Mouse (Mus musculus) hindbrain, embryonic 11.5 days (tissue): ENCODE measurements at regions not wholly inside any gene's neighbourhood (a gene's known extent, or its start where the extent isn't known, plus 50 kb on each side); places are given as distances from the start of the nearest gene placed in this dataset.
"Not testable (repeated sequence)": the region's sequence is repeated elsewhere in the genome, so short reads cannot be mapped to it uniquely, and the experiment has no call there.

ENCODE experiments used
- ATAC-seq: fragments of 200-750 bp; cut with Nextera tagmentation; 2 replicates; pipeline ENCODE4 v1.8.0; 2017; ENCODE audit warnings: mild to moderate bottlenecking, moderate TSS enrichment, moderate library complexity; ENCODE audit not compliant: low FRiP score
- DNase-seq: peaks from one replicate; pipeline ENCODE4 v3.0.0-alpha.2; 2015; ENCODE audit warnings: low spot score
- H3K27ac ChIP-seq: fragments of 300-500 bp; sonication (generic); 2 replicates; pipeline ENCODE4 v1.5.1; 2014; ENCODE audit warnings: mild to moderate bottlenecking, low read depth, low read length
- H3K27me3 ChIP-seq: fragments of 300-500 bp; sonication (generic); 2 replicates; pipeline ENCODE4 v1.6.1; 2014; ENCODE audit warnings: mild to moderate bottlenecking, low read length, moderate library complexity, mixed read lengths; ENCODE audit not compliant: control insufficient read depth, insufficient read depth
- H3K36me3 ChIP-seq: fragments of 300-500 bp; sonication (generic); 2 replicates; pipeline ENCODE4 v1.6.1; 2014; ENCODE audit warnings: mild to moderate bottlenecking, low read length, moderate library complexity, mixed read lengths; ENCODE audit not compliant: control insufficient read depth, insufficient read depth
- H3K4me1 ChIP-seq: fragments of 300-500 bp; sonication (generic); replicated peaks from 2 replicates; pipeline ENCODE4 v1.6.1; 2014; ENCODE audit warnings: low read length, mixed read lengths; ENCODE audit not compliant: control insufficient read depth, insufficient read depth
- H3K4me2 ChIP-seq: fragments of 300-500 bp; sonication (generic); replicated peaks from 2 replicates; pipeline ENCODE4 v1.6.1; 2014; ENCODE audit warnings: mild to moderate bottlenecking, low read depth, low read length
- H3K4me3 ChIP-seq: fragments of 300-500 bp; sonication (generic); 2 replicates; pipeline ENCODE4 v1.5.1; 2014; ENCODE audit warnings: low read depth, low read length
- H3K9ac ChIP-seq: fragments of 300-500 bp; sonication (generic); 2 replicates; pipeline ENCODE4 v1.6.1; 2014; ENCODE audit warnings: low read depth, low read length
- H3K9me3 ChIP-seq: fragments of 300-500 bp; sonication (generic); 2 replicates; pipeline ENCODE4 v1.6.1; 2016; ENCODE audit warnings: low read length; ENCODE audit not compliant: control insufficient read depth
- WGBS: fragments of 180-500 bp; shearing (Covaris S2); extraction: QIAGEN DNeasy Blood & Tissue Kit; methylation state at CpG from one replicate; pipeline ENCODE4 v1.1.7; 2014; 5-methylcytosine and 5-hydroxymethylcytosine counted together

DNA sequence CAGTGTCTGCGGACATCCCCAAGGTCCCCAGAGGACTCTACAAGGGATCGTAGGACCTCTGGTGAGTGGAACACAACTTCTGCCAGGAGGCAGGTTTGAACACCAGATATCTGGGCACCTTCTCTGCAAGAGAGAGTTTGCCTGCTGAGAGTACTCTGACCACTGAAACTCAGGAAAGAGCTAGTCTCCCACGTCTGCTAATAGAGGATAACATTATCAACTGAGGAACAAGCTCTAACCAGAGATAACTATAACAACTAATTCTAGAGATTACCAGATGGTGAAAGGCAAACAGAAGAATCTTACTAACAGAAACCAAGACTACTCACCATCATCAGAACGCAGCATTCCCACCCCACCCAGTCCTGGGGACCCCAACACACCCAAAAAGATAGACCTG is 415.1 kb downstream of the Sis start:
- ATAC-seq, H3K9me3 ChIP-seq, DNase-seq, H3K27me3 ChIP-seq, H3K4me2 ChIP-seq, H3K4me3 ChIP-seq, H3K36me3 ChIP-seq, H3K9ac ChIP-seq, H3K27ac ChIP-seq, H3K4me1 ChIP-seq: not testable (repeated sequence)
- 94% methylated on average over 4 of the region's 4 CpGs for WGBS

DNA sequence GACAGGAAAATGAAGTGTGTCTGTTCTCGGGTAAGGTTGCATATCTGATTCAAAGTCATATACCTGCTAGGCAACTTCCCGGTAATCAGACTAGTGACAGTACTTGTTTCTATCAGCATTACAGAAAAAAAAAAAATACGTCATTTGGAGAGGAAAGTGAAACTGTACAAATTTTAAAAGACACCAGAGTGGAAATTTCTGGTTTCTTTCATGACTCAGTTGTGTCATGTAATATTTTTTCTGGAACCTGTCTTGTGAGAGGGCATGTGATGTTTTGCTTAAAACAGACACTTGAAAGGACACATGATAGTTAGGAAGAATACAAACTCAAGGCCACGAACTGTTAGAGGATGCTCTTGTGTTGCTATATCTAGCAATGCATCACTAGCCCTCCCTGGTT is 433.7 kb downstream of the Sis start:
- H3K9me3 ChIP-seq = no peaks in the 10 kb centered on the region
- no peak for DNase-seq
- H3K27me3 ChIP-seq = no peaks in the 10 kb centered on the region
- ATAC-seq = no peak
- H3K4me1 ChIP-seq = no peaks in the 10 kb centered on the region
- H3K4me3 ChIP-seq = no peak overlapping the region
- no peak overlapping the region for H3K9ac ChIP-seq
- H3K27ac ChIP-seq = no peak overlapping the region
- no peak overlapping the region for H3K4me2 ChIP-seq
- H3K36me3 ChIP-seq = no peaks in the 10 kb centered on the region
- WGBS = 87% methylated on average over 4 of the region's 4 CpGs

GRCm38 (mm10) chr3:72525771-72526170 is 441.9 kb downstream of the Sis start:
- not testable (repeated sequence) for H3K4me3 ChIP-seq, ATAC-seq, H3K27ac ChIP-seq, H3K9ac ChIP-seq, H3K27me3 ChIP-seq, H3K4me1 ChIP-seq, H3K36me3 ChIP-seq, H3K9me3 ChIP-seq, H3K4me2 ChIP-seq, DNase-seq
- 79% methylated on average over 1 of the region's 1 CpGs for WGBS

GRCm38 (mm10) chr3:72517846-72518245 is 449.8 kb downstream of the Sis start:
- not testable (repeated sequence) for ATAC-seq, H3K4me3 ChIP-seq, H3K4me1 ChIP-seq, H3K36me3 ChIP-seq, H3K9me3 ChIP-seq, DNase-seq, H3K27ac ChIP-seq, H3K4me2 ChIP-seq, H3K9ac ChIP-seq, H3K27me3 ChIP-seq
- 85% methylated on average over 3 of the region's 3 CpGs for WGBS

DNA sequence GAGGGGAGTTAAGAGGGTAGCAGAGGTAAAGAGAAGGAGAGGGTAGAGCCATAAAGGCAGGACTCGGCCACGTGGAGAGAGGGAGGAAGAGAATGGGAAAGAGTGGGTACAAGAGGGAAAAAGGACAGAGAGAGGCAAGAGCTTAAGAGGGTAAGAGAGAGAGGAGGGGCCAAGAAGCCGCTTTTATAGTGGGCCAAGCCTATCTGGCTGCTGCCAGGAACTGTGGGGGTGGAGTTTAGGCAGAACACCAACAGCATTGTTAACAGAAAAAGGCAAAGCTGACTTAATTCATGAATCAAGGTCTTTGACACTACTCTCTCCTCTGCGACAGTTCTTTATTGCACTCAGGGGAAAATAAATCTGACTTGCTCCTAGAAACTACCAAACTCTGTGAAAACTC is 463.4 kb downstream of the Sis start:
- Histone ChIP-seq H3K9me3 (no peaks in the 10 kb centered on the region), H3K4me1 (no peaks in the 10 kb centered on the region), H3K4me2 (no peak overlapping the region), H3K27me3 (no peaks in the 10 kb centered on the region), H3K9ac (no peak overlapping the region), H3K36me3 (no peaks in the 10 kb centered on the region), H3K4me3 (no peak overlapping the region), H3K27ac (no peak overlapping the region)
- 0 out of 2 replicates have a peak, but pooled peaks have one; percentile 30 for ATAC-seq
- WGBS = 68% methylated on average over 4 of the region's 4 CpGs
- no peak for DNase-seq

DNA sequence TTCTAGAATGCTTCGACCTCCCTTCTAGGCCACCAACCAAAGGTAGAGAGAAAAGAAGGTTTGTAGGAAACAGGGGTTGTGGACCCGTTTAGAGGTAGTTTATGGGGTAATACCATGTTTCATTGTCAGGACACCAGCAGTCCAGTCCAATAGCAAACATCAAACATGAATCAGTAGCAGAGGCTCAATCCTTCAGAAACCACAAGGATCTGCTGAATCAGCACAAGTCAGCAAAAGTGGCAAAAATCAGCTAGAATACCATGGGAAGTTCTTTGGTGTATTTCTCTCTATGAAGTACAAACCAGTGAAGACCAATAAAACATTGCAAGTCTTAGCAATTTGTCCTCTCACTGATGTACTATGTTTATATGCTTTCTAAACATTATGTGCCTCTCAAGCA is 465.9 kb downstream of the Sis start:
- H3K4me2 ChIP-seq = no peak overlapping the region
- H3K9ac ChIP-seq = no peak overlapping the region
- H3K4me1 ChIP-seq = no peaks in the 10 kb centered on the region
- WGBS = 91% methylated on average over 2 of the region's 2 CpGs
- no peaks in the 10 kb centered on the region for H3K27me3 ChIP-seq
- no peaks in the 10 kb centered on the region for H3K9me3 ChIP-seq
- DNase-seq (no peak), ATAC-seq (no peak)
- H3K27ac ChIP-seq = no peak overlapping the region
- H3K4me3 ChIP-seq = no peak overlapping the region
- H3K36me3 ChIP-seq = no peaks in the 10 kb centered on the region

- WGBS = 49% methylated on average over 1 of the region's 1 CpGs
- no peaks in the 10 kb centered on the region for H3K27me3 ChIP-seq
- DNase-seq = peak; percentile 1
Measured at GRCm38 (mm10) chr3:72455326-72455725, 512.3 kb downstream of the Sis start.

More at GRCm38 (mm10) chr3:72455326-72455725, 512.3 kb downstream of the Sis start:
- Histone ChIP-seq H3K4me2 (no peak overlapping the region), H3K27ac (no peak overlapping the region), H3K4me1 (no peaks in the 10 kb centered on the region), H3K4me3 (no peak overlapping the region), H3K9me3 (no peaks in the 10 kb centered on the region), H3K9ac (no peak overlapping the region), H3K36me3 (no peaks in the 10 kb centered on the region)
- ATAC-seq = no peak
